In genomic region chr16:30518635-30519034, GRCm38 (mm10) we compare ENCODE assay signal across 17 mouse cellular contexts. TPM values are rescaled to one million over a fixed set of nuclear protein-coding genes. Genes with fewer than 3 reads are reported as not detected.
DNase-seq lines count a peak whose midpoint lies in the region; TF ChIP-seq lines count a peak whose summit lies in the region.
"Had no signal": no experiment of that assay in that cellular context is flagged by ENCODE, and none has a peak within 500 bp of the region (broad histone marks: within the 10 kb centered on the region; RNA-seq: fewer than 3 reads in every experiment).

No protein-coding gene starts in this region.

- no peak for TF ChIP-seq POLR2A in lung, adult 2 months (IDR thresholded peaks at IDR 0.05; ENCODE audit: borderline replicate concordance, extremely low read depth, low read depth, low read length)

- TF ChIP-seq CTCF in lung, adult 2 months (IDR thresholded peaks at IDR 0.05; ENCODE audit: insufficient read depth, low read length), result no peak

- whole genome bisulfite sequencing in lung, adult 2 months, result 51% methylated on average over 9 of the region's 9 CpGs

- DNase-seq in adrenal gland, adult (ENCODE audit: inconsistent age in 2 of 2, low spot score in 1 of 2), result peak; percentile 59 to 62
- no peak for DNase-seq in adrenal gland, postnatal 14 days
- peak; percentile 84 for DNase-seq in heart, adult 11 months
- no peak for DNase-seq in heart, postnatal 10 days
- peak; percentile 55 for DNase-seq in lung, postnatal 25 days (ENCODE audit: low spot score)
- no peak for DNase-seq in lung, adult 2 months
- DNase-seq in frontal cortex, postnatal 10 days (ENCODE audit: low spot score in 2 of 2), result no peak
- no peak for DNase-seq in spleen, postnatal 4 days (ENCODE audit: low spot score in 2 of 2)
- DNase-seq: forebrain, postnatal 0 days; kidney, adult 2 months; right cerebral cortex, postnatal 14 days; spleen, adult 18-20 months; thymus, postnatal 36 days had no signal

- no peak overlapping the region for H3K4me3 ChIP-seq in lung, adult 2 months (replicated peaks; ENCODE audit: extremely low read depth, low read depth, low read length)
- H3K4me3 ChIP-seq: embryonic facial prominence, embryonic 13.5 days; hindbrain, embryonic 13.5 days; midbrain, embryonic 15.5 days; neural tube, embryonic 15.5 days had no signal

- intact Hi-C loops in heart, postnatal 10 days (cut with DNase I), result no loop called here

- H3K4me1 ChIP-seq in lung, adult 2 months (ENCODE audit: control insufficient read depth, insufficient read depth, low read length), result peaks cover 2% of the 10 kb centered on the region; the same call in 1 of the 2 replicates
- H3K4me1 ChIP-seq: midbrain, embryonic 15.5 days had no signal

RNA-seq across cellular contexts. Expression of gene Tmem44, which starts 32.0 kb away (rescaled TPM):
- 6.0 and 9.1 TPM in 2 replicates for total RNA-seq in adrenal gland, postnatal 14 days (2021)
- total RNA-seq in heart, postnatal 10 days (2021), result 10 to 100 TPM; 15.6 to 18.5 TPM
- polyA plus RNA-seq in lung, adult 2 months (2012; rRNA removed), result 55.5 and 57.0 TPM in 2 replicates

Comparison
In these comparisons a context has a peak if more than half of its experiments do, and no peak if none do; other contexts are left out.
1. DNase-seq: peak in adrenal gland, adult (2 of 2), heart, adult 11 months (single experiment) and lung, postnatal 25 days (single experiment); none in adrenal gland, postnatal 14 days (single experiment), heart, postnatal 10 days (0 of 2), lung, adult 2 months (single experiment), frontal cortex, postnatal 10 days (0 of 2) and spleen, postnatal 4 days (0 of 2).